Mouse (Mus musculus) embryonic facial prominence, embryonic 10.5 days (tissue): ENCODE data around the gene Srgap1. TPM values are rescaled to one million over a fixed set of nuclear protein-coding genes. Genes with fewer than 3 reads are reported as not detected.
A peak's percentile ranks its signal among the peaks of the same experiment; 100 is the strongest.

Experiments
- DNase-seq: peaks from one replicate; pipeline ENCODE4 v3.0.0-alpha.2; 2017; ENCODE audit warnings: low spot score
- H3K27ac ChIP-seq: fragments of 300-500 bp; sonication (generic); replicated peaks from 2 replicates; pipeline ENCODE4 v1.5.1; 2016; ENCODE audit warnings: mild to moderate bottlenecking
- H3K27me3 ChIP-seq: fragments of 300-500 bp; sonication (generic); replicated peaks from 2 replicates; pipeline ENCODE4 v1.6.1; 2016; ENCODE audit warnings: low read depth, mild to moderate bottlenecking; ENCODE audit not compliant: poor library complexity, severe bottlenecking
- H3K36me3 ChIP-seq: fragments of 300-500 bp; sonication (generic); replicated peaks from 2 replicates; pipeline ENCODE4 v1.6.1; 2016; ENCODE audit warnings: mild to moderate bottlenecking, moderate library complexity
- H3K4me1 ChIP-seq: fragments of 300-500 bp; sonication (generic); 2 replicates; pipeline ENCODE4 v1.6.1; 2016
- H3K4me3 ChIP-seq: fragments of 300-500 bp; sonication (generic); 2 replicates; pipeline ENCODE4 v1.5.1; 2016; ENCODE audit warnings: mild to moderate bottlenecking, moderate library complexity
- H3K9me3 ChIP-seq: fragments of 300-500 bp; sonication (generic); 2 replicates; pipeline ENCODE4 v1.6.1; 2016; ENCODE audit warnings: mild to moderate bottlenecking
- WGBS: fragments of 180-500 bp; shearing (Covaris S2); methylation state at CpG from one replicate; pipeline ENCODE4 v1.1.7; 2016; 5-methylcytosine and 5-hydroxymethylcytosine counted together
- polyA plus RNA-seq: library from polyadenylated mRNA; unstranded; fragments of >200 nt; fragmentation: Nextera tagmentation; extraction: Ambion mirVana; gene quantifications from 2 replicates; pipeline ENCODE4 v1.2.1, GENCODE M21; 2016

Srgap1 gene
- polyA plus RNA-seq, 1 experiment from 2014 or later: 9.4 TPM

GRCm38 (mm10) chr10:121764469-121765173, 282.5 kb downstream of the Srgap1 start:
- WGBS: 84% methylated on average over 13 of the region's 13 CpGs
- no peak for DNase-seq
- no peak overlapping the region for H3K27ac ChIP-seq
- H3K36me3 ChIP-seq: no peaks in the 10 kb centered on the region
- H3K4me3 ChIP-seq: no peak overlapping the region
- no peaks in the 10 kb centered on the region for H3K27me3 ChIP-seq
- H3K4me1 ChIP-seq: no peaks in the 10 kb centered on the region
- H3K9me3 ChIP-seq: no peaks in the 10 kb centered on the region

GRCm38 (mm10) chr10:121763191-121763590, 283.9 kb downstream of the Srgap1 start:
- 87% methylated on average over 9 of the region's 13 CpGs for WGBS
- no peaks in the 10 kb centered on the region for H3K27me3 ChIP-seq

GRCm38 (mm10) chr10:121762141-121762540, 285.0 kb downstream of the Srgap1 start:
- H3K4me3 ChIP-seq: no peak overlapping the region
- no peak for DNase-seq
- WGBS: 83% methylated on average over 9 of the region's 9 CpGs
- no peaks in the 10 kb centered on the region for H3K4me1 ChIP-seq
- H3K27me3 ChIP-seq: no peaks in the 10 kb centered on the region
- no peak overlapping the region for H3K27ac ChIP-seq
- no peaks in the 10 kb centered on the region for H3K36me3 ChIP-seq
- H3K9me3 ChIP-seq: no peaks in the 10 kb centered on the region

More at GRCm38 (mm10) chr10:121763191-121763590, 283.9 kb downstream of the Srgap1 start:
- DNase-seq: no peak
- no peak overlapping the region for H3K27ac ChIP-seq
- no peaks in the 10 kb centered on the region for H3K9me3 ChIP-seq
- no peaks in the 10 kb centered on the region for H3K4me1 ChIP-seq
- no peak overlapping the region for H3K4me3 ChIP-seq
- H3K36me3 ChIP-seq: no peaks in the 10 kb centered on the region

- 51% methylated on average over 8 of the region's 8 CpGs for WGBS
- H3K4me3 ChIP-seq: no peak overlapping the region
- no peaks in the 10 kb centered on the region for H3K27me3 ChIP-seq
- no peaks in the 10 kb centered on the region for H3K36me3 ChIP-seq
- no peaks in the 10 kb centered on the region for H3K9me3 ChIP-seq
- peak; percentile 26 for DNase-seq
- H3K4me1 ChIP-seq: 0 out of 2 replicates have a peak, but pooled peaks cover 5% of the 10 kb centered on the region
- H3K27ac ChIP-seq: no peak overlapping the region
Observed at GRCm38 (mm10) chr10:121759095-121759494, 288.0 kb downstream of the Srgap1 start.

GRCm38 (mm10) chr10:121756677-121757076, 290.4 kb downstream of the Srgap1 start:
- Histone ChIP-seq H3K4me1 (0 out of 2 replicates have a peak, but pooled peaks cover 5% of the 10 kb centered on the region), H3K27me3 (no peaks in the 10 kb centered on the region), H3K36me3 (peaks cover 13% of the 10 kb centered on the region), H3K9me3 (no peaks in the 10 kb centered on the region), H3K27ac (no peak overlapping the region), H3K4me3 (no peak overlapping the region)
- DNase-seq: no peak
- WGBS: 85% methylated on average over 4 of the region's 4 CpGs

GRCm38 (mm10) chr10:121755822-121756221, 291.3 kb downstream of the Srgap1 start:
- H3K4me1 ChIP-seq: 0 out of 2 replicates have a peak, but pooled peaks cover 5% of the 10 kb centered on the region
- no peak overlapping the region for H3K27ac ChIP-seq
- H3K27me3 ChIP-seq: no peaks in the 10 kb centered on the region
- no peaks in the 10 kb centered on the region for H3K9me3 ChIP-seq
- H3K36me3 ChIP-seq: peaks cover 21% of the 10 kb centered on the region
- WGBS: 37% methylated on average over 1 of the region's 1 CpGs
- no peak for DNase-seq
- no peak overlapping the region for H3K4me3 ChIP-seq

GRCm38 (mm10) chr10:121754237-121754636, 292.9 kb downstream of the Srgap1 start:
- no peak for DNase-seq
- 86% methylated on average over 5 of the region's 5 CpGs for WGBS
- no peaks in the 10 kb centered on the region for H3K9me3 ChIP-seq
- H3K4me1 ChIP-seq: 0 out of 2 replicates have a peak, but pooled peaks cover 5% of the 10 kb centered on the region
- no peaks in the 10 kb centered on the region for H3K27me3 ChIP-seq
- peaks cover 31% of the 10 kb centered on the region for H3K36me3 ChIP-seq
- H3K4me3 ChIP-seq: no peak overlapping the region
- no peak overlapping the region for H3K27ac ChIP-seq

- Histone ChIP-seq H3K4me3 (no peak overlapping the region), H3K27me3 (no peaks in the 10 kb centered on the region), H3K36me3 (peaks cover 70% of the 10 kb centered on the region), H3K4me1 (no peaks in the 10 kb centered on the region), H3K9me3 (no peaks in the 10 kb centered on the region), H3K27ac (no peak overlapping the region)
- 93% methylated on average over 12 of the region's 12 CpGs for WGBS
- no peak for DNase-seq
Observed at GRCm38 (mm10) chr10:121750175-121750574, 296.9 kb downstream of the Srgap1 start.

GRCm38 (mm10) chr10:121742336-121742735, 304.8 kb downstream of the Srgap1 start:
- WGBS: 38% methylated on average over 4 of the region's 4 CpGs
- Histone ChIP-seq H3K36me3 (peaks cover 29% of the 10 kb centered on the region), H3K27me3 (no peaks in the 10 kb centered on the region), H3K27ac (no peak overlapping the region), H3K9me3 (0 out of 2 replicates have a peak, but pooled peaks cover 5% of the 10 kb centered on the region), H3K4me1 (peaks cover 28% of the 10 kb centered on the region), H3K4me3 (no peak overlapping the region)
- peak; percentile 27 for DNase-seq

- peak within 1 kb of the TSS; percentile 94 for H3K4me3 ChIP-seq
- peak; percentile 92 for DNase-seq
- H3K27me3 ChIP-seq: no peaks in the 10 kb centered on the region
- WGBS: under 1% methylated on average over 68 of the region's 68 CpGs
- peak within 1 kb of the TSS; percentile 93 for H3K27ac ChIP-seq
- peaks cover 28% of the 10 kb centered on the region for H3K4me1 ChIP-seq
- H3K36me3 ChIP-seq: peaks cover 4% of the 10 kb centered on the region
- H3K9me3 ChIP-seq: 0 out of 2 replicates have a peak, but pooled peaks cover 5% of the 10 kb centered on the region
Observed at GRCm38 (mm10) chr10:121739548-121740505, 307.3 kb downstream of the Srgap1 start, which contains the start of gene BC048403. Gene BC048403 (plus strand): TSS chr10:121739937.

GRCm38 (mm10) chr10:121737256-121737655, 309.9 kb downstream of the Srgap1 start:
- Histone ChIP-seq H3K36me3 (no peaks in the 10 kb centered on the region), H3K4me3 (no peak overlapping the region), H3K27me3 (no peaks in the 10 kb centered on the region), H3K9me3 (no peaks in the 10 kb centered on the region), H3K4me1 (peaks cover 23% of the 10 kb centered on the region), H3K27ac (no peak overlapping the region)
- DNase-seq: no peak
- 89% methylated on average over 3 of the region's 3 CpGs for WGBS

GRCm38 (mm10) chr10:121732542-121732941, 314.6 kb downstream of the Srgap1 start:
- Histone ChIP-seq H3K9me3 (no peaks in the 10 kb centered on the region), H3K36me3 (no peaks in the 10 kb centered on the region), H3K27me3 (no peaks in the 10 kb centered on the region), H3K27ac (no peak overlapping the region), H3K4me3 (no peak overlapping the region), H3K4me1 (no peaks in the 10 kb centered on the region)
- DNase-seq: no peak
- 91% methylated on average over 9 of the region's 9 CpGs for WGBS
